Mouse (Mus musculus) 3134 (cell line): ENCODE data around the gene Tbc1d22a.

Source experiments
- DNase-seq: peaks from one replicate; pipeline ENCODE4 v3.0.0-alpha.2; 2011; ENCODE audit warnings: low spot score; ENCODE audit not compliant: insufficient read length; ENCODE audit errors: extremely low read depth

The Tbc1d22a gene

GRCm38 (mm10) chr15:86433378-86433777 is 219.1 kb downstream of the Tbc1d22a start:
- no peak for DNase-seq

GRCm38 (mm10) chr15:86434241-86434640 is 220.0 kb downstream of the Tbc1d22a start:
- no peak for DNase-seq

DNA sequence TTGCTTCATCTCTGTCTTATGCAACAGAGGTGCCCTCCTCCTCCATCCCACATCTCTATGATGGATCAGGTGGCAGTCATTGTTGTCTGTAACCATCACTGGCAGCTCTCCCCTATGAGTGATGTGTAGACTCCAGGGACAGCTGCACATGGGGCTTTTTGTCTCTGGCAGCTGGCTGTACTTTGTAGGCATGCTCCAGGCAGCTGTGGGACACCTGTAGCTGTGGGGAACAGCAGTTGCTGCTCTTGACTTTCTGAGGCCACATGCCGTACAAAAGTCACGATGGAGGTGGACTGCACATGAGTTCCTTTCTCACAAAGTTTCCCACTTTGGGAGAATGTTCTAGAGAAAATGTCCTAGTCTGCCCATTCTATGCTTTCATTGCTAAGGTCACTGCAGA is 223.1 kb downstream of the Tbc1d22a start:
- no peak for DNase-seq

- DNase-seq, result no peak
Measured at GRCm38 (mm10) chr15:86439015-86439796, 224.9 kb downstream of the Tbc1d22a start.

DNA sequence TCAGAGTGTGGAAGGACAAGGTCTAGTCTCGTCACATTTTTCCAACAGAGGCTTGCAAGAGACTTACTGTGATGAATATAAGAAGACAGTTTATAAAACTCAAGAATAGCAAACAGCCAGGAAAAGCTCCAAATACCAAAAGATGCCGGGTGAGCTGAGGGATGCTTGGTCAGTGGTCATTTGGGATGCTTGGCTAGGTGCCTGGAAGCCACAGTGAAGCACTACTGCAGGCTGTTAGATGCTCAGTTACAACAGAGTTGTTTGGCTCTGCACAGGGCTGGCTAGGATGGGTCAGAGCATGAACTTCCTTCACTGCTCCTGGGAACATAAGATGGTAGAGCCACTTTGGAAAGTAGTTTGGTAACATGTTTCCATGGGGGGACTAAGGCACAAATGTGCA is 230.0 kb downstream of the Tbc1d22a start:
- no peak for DNase-seq

DNA sequence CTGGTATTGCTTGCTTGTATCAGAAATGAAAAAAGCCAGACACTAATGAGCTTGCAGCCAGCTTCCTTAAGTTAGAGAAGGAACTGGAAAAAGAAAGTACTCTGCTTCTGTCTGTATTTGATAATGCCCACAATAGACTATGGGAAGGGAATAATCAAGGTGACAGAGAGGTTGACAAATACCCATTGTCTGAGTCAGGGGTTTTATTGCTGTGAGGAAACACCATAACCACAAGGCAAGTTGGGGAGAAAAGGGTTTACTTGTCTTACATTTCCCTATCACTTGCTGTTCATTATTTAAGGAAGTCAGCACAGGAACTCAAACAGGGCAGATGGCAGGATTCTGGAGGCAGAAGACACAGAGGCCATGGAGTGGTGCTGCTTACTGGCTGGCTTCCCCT is 231.8 kb downstream of the Tbc1d22a start:
- DNase-seq, result no peak

DNA sequence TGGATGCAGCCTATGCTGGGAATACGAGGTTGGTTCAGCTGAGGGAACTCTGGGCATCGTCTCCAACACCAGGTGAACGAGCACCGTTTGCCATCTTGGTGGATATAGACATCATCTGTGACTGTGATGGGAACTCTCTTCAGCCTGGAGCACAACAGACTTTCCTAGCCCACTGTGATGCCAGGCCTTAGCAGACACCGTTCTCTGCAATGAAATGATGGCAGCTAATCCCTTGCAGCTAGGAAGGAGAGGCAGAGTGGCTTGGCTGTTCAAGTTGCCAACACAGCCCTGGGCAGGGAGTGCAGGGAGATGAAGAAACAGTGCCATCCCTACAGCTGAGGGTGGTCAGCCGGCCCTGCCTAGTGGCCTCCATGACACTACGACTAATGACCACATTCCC is 233.0 kb downstream of the Tbc1d22a start:
- no peak for DNase-seq

DNA sequence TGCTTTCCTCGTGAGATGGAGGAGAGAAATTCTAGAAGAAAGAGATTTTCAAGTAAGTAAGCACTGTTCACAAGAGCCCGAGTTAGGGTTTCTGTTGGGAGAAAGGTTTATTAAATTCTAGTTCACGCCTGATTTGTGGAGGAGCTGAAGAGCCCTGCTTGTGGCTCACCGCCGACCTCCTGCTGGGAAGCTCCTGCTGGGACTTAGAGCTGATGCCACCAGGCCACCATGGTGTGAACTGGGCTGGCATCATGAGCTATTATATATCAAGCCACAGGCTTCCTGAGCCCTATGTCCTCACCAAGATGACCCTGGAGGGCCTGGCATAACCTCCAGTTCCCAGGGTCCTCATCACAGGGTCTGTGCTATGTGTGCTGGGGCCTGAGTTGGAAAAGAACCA is 235.0 kb downstream of the Tbc1d22a start:
- DNase-seq, result no peak

DNA sequence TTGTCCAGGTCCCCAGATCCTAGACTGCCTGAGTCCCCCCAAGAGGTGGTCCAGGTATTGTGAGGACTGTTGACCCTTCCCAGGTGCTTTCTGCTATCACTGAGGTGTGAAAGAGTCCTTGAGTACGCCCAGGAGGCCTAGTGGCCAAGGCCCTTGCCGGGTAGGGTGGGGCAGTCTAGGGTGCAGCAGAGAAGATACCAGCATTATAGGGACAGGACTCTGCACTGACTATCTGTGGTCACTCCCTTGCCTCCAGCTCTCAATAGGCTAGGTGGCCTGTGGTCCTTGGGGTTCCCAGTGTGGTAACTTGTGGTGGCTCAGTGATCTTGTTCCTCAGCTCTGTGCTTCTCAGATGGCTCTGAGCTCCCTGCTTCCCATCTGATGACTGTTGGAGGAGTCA is 235.5 kb downstream of the Tbc1d22a start:
- no peak for DNase-seq

- no peak for DNase-seq
Measured at GRCm38 (mm10) chr15:86459413-86459812, 245.2 kb downstream of the Tbc1d22a start.

DNA sequence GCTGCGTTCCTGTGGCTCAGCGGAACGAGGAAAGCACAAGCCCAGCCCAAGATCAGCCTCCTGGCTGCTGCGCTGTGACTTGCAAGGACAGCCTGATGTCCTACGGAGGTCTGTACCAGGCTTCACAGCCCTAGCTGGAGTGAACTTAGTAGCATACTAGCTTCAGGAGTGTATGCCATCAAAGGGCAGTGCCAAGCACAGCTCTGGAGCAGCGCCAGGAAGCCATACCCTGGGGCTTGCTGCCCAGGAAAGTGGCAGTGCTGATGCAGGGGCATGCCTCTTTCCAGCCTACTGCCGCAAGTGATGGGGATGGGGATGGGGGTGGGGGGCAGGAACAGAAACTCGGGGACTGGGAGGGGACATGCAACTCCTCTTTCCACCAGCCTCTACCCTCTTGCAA is 248.4 kb downstream of the Tbc1d22a start:
- DNase-seq, result no peak

GRCm38 (mm10) chr15:86468082-86468481 is 253.8 kb downstream of the Tbc1d22a start:
- no peak for DNase-seq

DNA sequence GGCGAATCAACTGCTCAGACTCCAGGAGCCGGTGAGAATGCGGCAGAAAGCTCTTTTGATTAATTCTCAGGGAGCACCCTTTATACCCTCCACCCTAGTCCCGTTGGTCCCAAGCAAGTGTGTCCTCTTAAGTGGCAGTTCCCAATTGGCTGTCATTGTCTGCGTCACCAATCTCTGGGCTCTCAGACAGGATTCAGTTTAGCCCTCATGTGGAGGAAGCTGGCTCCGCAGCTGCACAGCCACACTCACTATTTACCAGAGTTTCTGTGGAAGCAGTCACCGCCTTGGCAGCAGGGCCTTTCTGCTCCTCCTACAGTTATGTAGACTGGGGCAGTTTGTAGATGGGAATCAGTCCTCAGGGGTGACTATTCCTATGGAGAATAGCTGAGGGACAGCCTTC is 256.9 kb downstream of the Tbc1d22a start:
- DNase-seq, result no peak

GRCm38 (mm10) chr15:86473473-86473872 is 259.2 kb downstream of the Tbc1d22a start:
- no peak for DNase-seq

GRCm38 (mm10) chr15:86474951-86475350 is 260.7 kb downstream of the Tbc1d22a start:
- no peak for DNase-seq

GRCm38 (mm10) chr15:86476483-86476882 is 262.2 kb downstream of the Tbc1d22a start:
- DNase-seq, result no peak

GRCm38 (mm10) chr15:86477032-86477431 is 262.8 kb downstream of the Tbc1d22a start:
- no peak for DNase-seq

GRCm38 (mm10) chr15:86477471-86477992 is 263.3 kb downstream of the Tbc1d22a start:
- no peak for DNase-seq

DNA sequence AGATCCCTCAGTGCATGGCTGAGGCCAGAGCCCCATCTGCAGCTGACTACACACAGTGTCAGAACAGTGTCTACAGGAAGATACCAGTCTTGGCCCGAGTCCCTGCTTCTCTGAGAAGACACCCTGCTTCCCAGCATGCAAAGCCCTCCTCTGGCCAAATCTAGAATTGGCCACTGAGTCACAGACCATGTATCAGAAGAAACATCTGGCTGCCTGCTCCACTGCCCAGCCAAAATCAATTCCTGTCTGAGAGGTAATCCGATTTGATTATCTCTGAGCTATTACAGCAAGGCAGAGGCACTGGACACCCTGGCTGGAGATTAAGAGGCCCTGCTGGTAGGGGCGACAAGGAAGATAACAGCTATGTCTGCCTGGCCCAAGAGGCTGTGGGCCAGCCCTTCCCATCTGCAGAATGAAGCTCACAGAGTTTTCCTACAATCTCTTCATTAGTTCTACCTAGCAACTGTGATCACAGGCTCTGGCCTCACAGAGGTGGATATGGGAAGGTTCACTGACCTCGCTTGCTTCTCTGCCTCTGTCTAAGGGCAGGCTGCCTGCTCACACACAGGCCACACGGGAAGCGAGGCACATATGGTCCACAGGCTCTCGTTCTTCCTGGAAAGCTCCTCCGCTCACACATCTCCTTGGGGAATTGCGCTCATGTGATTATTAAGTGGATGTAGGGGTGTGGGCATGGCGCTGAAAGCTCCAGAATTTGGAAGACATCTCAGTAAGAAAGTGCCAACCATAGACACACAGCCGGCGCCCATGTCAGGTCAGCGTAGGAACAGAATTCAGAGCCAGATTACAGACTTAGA is 264.6 kb downstream of the Tbc1d22a start:
- no peak for DNase-seq

DNA sequence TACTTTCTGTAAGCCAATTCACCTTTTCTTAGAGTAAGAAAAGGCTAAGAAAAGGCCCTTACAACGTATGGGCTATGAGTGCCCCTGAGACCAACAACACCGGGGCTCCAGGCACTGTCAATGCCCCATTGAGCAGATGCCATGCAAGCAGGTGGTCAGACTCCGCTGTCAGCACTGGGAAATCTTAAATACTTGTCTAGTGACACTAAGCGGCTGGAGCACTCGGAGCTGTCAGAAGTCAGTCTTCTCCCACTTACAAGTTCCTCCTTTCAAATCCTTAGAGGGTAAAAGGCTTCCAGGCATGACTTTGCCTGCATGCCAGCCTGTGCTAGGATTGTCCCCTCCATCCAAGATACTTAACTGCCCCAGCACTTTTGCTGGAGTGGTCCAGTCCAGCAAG is 268.1 kb downstream of the Tbc1d22a start:
- DNase-seq, result no peak

DNA sequence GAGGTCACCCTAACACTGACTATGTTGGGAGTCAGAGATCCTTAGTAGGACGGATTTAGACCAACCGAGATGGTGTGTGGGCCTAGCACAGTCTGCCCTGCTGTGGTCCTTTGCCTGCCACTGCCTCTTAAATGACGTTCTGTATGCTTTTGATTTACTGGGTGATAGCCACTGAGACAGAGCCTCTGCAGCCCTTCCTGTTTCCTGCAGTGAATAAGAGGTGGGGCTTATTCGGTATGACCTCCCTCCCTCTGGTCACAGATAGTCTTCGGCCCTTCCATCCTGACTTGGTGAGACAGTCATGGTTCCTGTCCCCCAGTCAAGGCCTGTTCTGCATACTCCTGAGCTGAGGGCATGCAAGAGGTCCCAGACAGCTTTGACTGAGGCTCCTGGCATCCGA is 271.6 kb downstream of the Tbc1d22a start:
- no peak for DNase-seq

- DNase-seq, result no peak
Measured at GRCm38 (mm10) chr15:86487359-86487758, 273.1 kb downstream of the Tbc1d22a start.
